Mouse (Mus musculus) forelimb bud, embryonic 11.5 days (tissue): ENCODE results near the gene Rasa1.
A peak's percentile ranks its signal among the peaks of the same experiment; 100 is the strongest.

Experiments
- DNase-seq: peaks from one replicate; pipeline ENCODE4 v3.0.0-alpha.2; 2012; ENCODE audit warnings: low read depth, low spot score

The Rasa1 gene

DNA sequence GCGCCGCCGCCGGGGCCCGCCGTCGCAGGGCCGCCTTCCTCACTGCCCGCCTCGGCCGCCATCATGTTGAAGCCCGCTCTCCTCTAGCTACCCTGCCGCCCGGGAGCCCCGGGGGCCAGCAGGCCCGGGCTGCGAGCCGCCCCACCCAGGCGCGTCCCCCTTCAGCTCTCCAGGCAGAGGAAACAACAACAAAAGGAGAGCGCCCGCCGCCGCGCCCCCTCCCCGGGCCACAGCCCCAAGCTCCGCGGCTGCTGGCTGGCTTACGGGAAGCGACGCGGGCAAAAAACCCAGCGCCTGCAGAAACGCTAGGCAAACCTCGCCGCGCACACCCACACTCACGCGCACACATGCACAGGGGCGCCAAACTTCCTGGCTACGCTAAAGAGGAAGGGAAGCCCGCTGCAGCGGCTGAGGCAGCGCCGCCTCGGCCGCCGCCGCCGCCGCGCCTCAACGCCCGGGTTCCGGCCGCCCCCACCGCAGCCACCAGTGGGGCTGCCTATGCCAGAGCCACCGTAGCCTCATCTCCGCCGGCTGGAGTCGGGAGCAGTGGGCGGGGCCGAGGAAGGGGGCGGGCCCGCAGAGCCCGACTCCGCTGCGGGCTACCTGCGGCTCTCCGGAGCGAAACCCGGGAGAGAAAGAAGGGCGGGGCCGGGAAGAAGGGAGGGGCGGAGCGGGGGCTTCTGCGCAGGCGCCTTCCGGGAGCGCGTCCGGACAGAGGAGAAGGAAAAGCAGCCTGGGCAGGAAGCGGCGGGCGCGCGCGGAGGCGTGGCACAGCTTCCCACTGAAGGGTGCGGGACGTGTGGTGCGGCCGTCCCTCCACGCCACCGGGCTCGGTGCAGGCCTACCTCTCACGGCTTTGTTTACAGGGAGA lies at the start of gene Rasa1:
Rasa1 (minus strand) TSS at position 288 of the 871 bp plus-strand sequence.
- peak; percentile 94 for DNase-seq

DNA sequence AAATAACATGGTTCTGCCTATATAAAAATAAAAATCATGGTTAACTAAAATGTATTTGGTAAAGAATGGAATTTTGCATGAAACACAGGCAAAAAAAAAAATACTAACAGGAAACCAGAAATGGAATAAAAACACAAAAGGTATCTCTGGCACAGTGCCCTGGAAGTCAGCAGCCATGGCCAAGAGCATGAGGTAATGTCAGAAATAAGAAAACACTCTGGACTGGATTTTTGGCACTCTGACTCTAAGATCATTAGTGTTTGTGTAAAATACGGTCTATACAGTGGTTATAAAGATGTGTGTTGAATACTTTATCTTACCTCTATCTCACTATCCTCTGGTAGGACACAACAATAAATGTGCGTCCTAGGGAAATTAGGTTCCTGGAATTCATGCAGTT lies 22.6 kb upstream of the Rasa1 start:
- DNase-seq: no peak

DNA sequence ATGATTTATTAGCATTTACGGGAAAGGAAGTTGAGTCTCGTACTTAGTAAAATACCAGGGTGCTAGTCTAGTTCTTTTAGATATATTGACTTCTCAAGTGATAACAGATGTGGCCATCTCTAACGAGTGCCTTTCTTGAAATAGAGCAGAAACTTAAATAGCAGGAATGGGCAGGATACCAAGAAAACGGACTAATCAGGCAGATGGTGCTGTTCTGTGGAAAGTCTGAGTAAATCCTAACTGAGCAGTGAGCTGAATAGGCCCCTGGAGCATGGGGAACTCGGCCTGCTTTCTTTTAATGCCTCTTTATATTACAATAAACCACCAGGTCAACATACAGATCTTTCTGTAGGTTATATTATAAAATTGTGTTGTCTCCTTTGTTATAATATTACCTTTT lies 22.0 kb upstream of the Rasa1 start:
- peak; percentile 35 for DNase-seq

DNA sequence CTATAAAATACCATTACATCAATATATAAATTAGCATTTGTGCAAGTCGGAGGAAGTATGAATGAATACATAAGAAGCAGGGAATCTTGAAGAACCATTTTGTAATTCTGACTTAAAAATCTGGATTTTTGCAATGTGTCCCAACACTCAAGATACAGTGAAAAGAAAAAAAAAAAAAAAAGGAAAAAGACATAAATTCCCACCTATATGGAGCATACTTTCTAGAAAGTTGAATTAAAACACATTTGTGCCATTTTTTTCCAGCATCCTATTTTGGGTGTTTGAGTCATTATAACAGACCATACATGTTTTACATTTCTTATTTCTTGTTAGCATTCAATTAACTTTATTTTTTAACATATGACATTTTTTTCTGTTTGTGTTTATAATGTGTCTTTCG lies 21.6 kb upstream of the Rasa1 start:
- no peak for DNase-seq

GRCm38 (mm10) chr13:85306039-85306438 lies 17.1 kb upstream of the Rasa1 start:
- DNase-seq: no peak

DNA sequence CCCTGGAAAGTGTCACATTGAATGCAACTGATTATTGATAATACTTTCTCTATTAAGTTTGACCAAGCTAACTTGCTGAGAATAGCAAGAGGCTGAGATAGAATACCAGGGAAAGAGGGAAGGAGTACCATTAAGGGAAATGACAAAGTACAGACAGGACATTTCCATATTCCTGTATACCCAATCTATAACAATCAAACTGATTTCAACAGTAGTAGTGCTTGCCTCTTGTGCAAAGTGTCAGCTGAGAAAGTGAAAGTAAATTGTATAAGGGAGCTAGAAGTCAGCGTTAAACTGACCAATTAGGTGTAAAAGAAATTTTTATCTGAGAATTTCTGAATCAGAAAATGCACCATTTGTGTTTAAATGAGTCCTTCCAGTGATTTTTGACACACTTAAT lies 1.7 kb upstream of the Rasa1 start:
- no peak for DNase-seq

DNA sequence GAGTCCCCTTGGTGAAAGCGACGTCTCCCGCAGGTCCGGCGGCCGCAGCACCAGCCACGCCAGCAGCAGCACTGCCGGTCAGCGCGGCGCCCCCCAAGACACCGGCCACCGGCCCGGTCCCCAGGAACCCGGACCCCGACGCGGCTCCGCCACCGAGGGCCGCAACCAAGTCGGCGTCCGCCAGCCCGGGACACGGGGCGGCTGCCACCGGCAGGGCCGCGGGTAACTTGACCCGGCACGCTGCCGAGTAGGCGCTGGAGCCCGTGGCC lies 422 bp downstream of the Rasa1 start:
- DNase-seq: no peak

- DNase-seq: peak; percentile 23
Measured at GRCm38 (mm10) chr13:85287876-85288573, 905 bp downstream of the Rasa1 start.

GRCm38 (mm10) chr13:85282626-85283025 lies 6.3 kb downstream of the Rasa1 start:
- DNase-seq: no peak

GRCm38 (mm10) chr13:85278951-85279350 lies 10.0 kb downstream of the Rasa1 start:
- DNase-seq: no peak

DNA sequence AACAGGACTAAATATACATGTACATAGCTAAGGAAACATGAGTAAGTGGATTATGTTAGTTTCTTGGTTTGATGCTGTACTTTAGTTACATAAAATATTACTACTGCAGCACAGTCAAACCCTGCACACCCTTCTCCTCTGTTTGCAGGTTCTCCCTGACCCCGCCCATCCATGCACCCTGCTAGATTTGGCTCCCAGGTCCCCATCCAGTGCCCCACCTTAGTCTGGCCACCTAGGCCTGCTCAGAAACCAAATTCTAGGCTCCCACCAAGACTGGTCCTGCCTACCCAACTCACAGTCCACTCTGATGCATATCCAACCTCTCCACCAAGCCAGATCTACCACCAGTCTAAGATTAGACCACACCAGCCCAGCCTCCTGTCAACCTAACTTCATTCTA lies 14.4 kb downstream of the Rasa1 start:
- DNase-seq: no peak

GRCm38 (mm10) chr13:85273788-85274187 lies 15.1 kb downstream of the Rasa1 start:
- DNase-seq: no peak

DNA sequence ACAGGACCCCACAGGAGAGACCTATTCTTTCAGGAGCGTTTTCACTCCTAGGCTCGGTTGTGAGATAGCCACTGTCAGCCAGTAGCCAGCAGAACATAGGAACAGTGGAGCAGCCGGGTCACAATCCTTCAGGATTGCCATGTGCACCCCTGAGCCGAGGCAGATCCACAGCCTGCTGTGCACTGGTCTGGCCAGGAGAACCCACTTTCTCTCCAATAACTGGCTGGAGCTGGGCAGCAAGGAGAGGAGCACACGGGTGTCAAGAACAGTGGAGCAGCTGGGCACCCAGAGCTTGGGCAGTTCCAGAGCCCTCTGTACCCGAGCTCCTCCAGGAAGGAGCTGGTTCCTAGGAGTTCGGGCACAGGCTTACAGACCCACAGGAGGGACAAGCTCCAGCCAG lies 50.2 kb downstream of the Rasa1 start:
- no peak for DNase-seq

GRCm38 (mm10) chr13:85218656-85219055 lies 70.3 kb downstream of the Rasa1 start:
- DNase-seq: no peak

DNA sequence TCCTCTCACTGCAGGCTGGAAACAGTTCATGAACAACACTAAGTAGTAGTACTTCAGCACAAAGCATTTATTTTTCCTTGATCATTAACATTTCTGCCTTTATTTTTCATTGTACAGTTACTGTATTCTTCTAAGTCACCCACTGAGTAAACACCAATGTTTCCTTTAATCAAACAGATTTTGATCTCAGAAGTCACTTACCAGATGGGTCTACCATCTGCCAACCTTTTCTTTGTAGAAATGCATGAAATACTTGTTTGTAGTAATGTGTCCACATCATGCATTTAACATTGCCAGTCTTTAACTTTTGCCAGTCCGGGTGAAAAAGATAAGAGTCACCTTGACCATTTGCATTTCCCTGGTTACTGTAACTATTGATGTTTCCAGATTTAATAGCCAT lies 78.6 kb downstream of the Rasa1 start:
- no peak for DNase-seq

DNA sequence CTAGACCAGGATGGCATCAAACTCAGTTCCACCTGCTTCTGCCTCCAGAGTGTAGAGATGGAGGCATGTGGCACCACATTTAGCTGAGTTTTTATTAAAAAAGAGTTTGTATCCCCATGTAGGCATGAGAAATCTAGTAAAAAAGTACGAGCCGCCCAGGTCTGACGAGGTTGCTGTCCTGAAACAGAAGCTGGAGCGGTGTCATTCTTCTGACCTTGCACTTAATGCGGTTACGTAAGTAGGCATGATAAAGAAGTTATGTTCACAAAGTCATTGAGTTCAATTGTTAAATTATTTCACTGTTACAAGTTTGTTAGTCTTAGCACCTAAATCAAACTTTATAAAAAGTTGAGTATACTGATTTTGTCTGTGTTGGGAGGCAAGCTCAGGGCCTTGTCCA lies 80.3 kb downstream of the Rasa1 start:
- no peak for DNase-seq

DNA sequence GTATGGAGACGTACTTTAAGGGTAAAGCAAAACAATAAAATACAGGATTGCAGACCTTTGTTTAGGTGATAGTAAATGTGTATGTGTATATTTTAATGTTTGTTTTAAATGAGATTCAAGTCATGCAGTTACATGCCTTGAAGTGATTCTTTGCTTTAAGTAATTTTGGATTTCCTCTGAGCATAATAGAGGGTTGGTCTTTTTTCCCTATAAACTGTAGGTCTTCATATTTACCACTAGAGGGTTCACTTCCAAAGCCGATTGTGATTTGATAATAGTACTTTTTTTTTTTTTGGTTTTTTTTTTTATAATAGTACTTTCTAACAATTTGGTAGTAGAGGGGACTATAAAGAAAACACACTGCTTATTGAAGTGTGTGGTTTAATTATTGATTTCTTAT lies 81.4 kb downstream of the Rasa1 start:
- no peak for DNase-seq

- DNase-seq: no peak
Measured at GRCm38 (mm10) chr13:85191253-85191652, 97.7 kb downstream of the Rasa1 start.

DNA sequence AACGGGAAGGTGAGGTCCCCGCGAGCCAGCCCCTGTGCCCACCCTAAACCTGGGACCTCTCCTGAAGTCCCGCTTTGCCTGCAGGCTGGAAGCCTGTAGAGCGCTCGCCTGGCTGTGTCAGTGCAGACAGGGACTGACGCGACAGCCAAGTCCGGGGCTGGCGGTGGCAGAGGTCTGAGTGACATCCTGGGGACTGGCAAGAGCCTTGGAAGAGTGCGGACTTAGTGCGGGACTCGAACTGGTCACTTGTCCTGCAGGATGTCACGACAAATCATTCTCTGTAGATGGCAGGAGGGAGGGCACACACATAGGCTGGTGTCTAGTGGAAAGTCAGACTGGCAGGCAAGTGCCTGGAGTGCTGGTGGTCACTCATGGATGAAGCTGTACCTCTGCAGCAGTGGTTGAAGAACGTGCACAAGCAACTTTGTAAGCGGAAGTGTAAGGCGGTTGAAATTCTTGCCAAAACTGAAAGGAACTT lies 99.2 kb downstream of the Rasa1 start:
- peak; percentile 25 for DNase-seq

- peak; percentile 91 for DNase-seq
Measured at GRCm38 (mm10) chr13:85188903-85189643, 99.9 kb downstream of the Rasa1 start, which contains the start of gene Ccnh. Gene Ccnh, plus strand, starts transcription at chr13:85189408.
